Mouse (Mus musculus) activated CD4-positive, CD25-positive, alpha-beta regulatory T cell, adult 9 weeks (primary cell): ENCODE measurements around the gene Gm13275. TPM values are rescaled to one million over a fixed set of nuclear protein-coding genes. Genes with fewer than 3 reads are reported as not detected.

Experiments
- polyA plus RNA-seq: library from polyadenylated mRNA; unstranded; fragments of 100-300 nt; shearing (Covaris generic); gene quantifications from one replicate; pipeline ENCODE4 v1.2.1, GENCODE M21; 2017

Gm13275 gene
- polyA plus RNA-seq, 1 experiment from 2014 or later: not detected

Other genes starting within 250 kb of the Gm13275 start
- gene Ifna15, start 236.2 kb upstream of the Gm13275 start, polyA plus RNA-seq: not detected
- gene Ifna14, start 222.7 kb upstream of the Gm13275 start, polyA plus RNA-seq: not detected
- gene Ifna9, start 202.1 kb upstream of the Gm13275 start, polyA plus RNA-seq: not detected
- not detected for gene Ifna12, start 191.1 kb upstream of the Gm13275 start, polyA plus RNA-seq
- not detected for gene C87499, start 160.1 kb upstream of the Gm13275 start, polyA plus RNA-seq
- not detected for gene Ifna13, start 150.0 kb upstream of the Gm13275 start, polyA plus RNA-seq
- gene Ifna16, start 117.6 kb upstream of the Gm13275 start, polyA plus RNA-seq: not detected
- not detected for gene Ifna2, start 110.6 kb upstream of the Gm13275 start, polyA plus RNA-seq
- gene Ifnab, start 103.1 kb upstream of the Gm13275 start, polyA plus RNA-seq: not detected
- gene Gm26566, start 72.7 kb upstream of the Gm13275 start, polyA plus RNA-seq: not detected
- 20.7 TPM for gene Klhl9, start 72.0 kb upstream of the Gm13275 start, polyA plus RNA-seq
- gene Gm13271, start 39.6 kb upstream of the Gm13275 start, polyA plus RNA-seq: not detected
- not detected for gene Gm13283, start 34.4 kb upstream of the Gm13275 start, polyA plus RNA-seq
- not detected for gene Gm13290, start 20.7 kb upstream of the Gm13275 start, polyA plus RNA-seq
- gene Gm13289, start 17.6 kb upstream of the Gm13275 start, polyA plus RNA-seq: not detected
- gene Gm13272, start 14.6 kb upstream of the Gm13275 start, polyA plus RNA-seq: not detected
- 0.43 TPM for gene Ifnz, start 12.4 kb upstream of the Gm13275 start, polyA plus RNA-seq
- gene Gm13276, start 8.8 kb upstream of the Gm13275 start, polyA plus RNA-seq: not detected
- not detected for gene Gm13277, start 5.9 kb upstream of the Gm13275 start, polyA plus RNA-seq
- not detected for gene Gm13278, start 2.9 kb upstream of the Gm13275 start, polyA plus RNA-seq
- gene Gm13279, start 2.9 kb downstream of the Gm13275 start, polyA plus RNA-seq: not detected
- gene Gm13285, start 5.2 kb downstream of the Gm13275 start, polyA plus RNA-seq: 0.83 TPM
- not detected for gene Gm13287, start 8.8 kb downstream of the Gm13275 start, polyA plus RNA-seq
- not detected for gene Gm13288, start 11.0 kb downstream of the Gm13275 start, polyA plus RNA-seq
- gene Ifna7, start 21.7 kb downstream of the Gm13275 start, polyA plus RNA-seq: not detected
- gene Ifna11, start 25.5 kb downstream of the Gm13275 start, polyA plus RNA-seq: not detected
- not detected for gene Ifna6, start 32.9 kb downstream of the Gm13275 start, polyA plus RNA-seq
- gene Ifna5, start 41.0 kb downstream of the Gm13275 start, polyA plus RNA-seq: not detected
- gene Ifna4, start 47.4 kb downstream of the Gm13275 start, polyA plus RNA-seq: not detected
- not detected for gene Ifna1, start 55.6 kb downstream of the Gm13275 start, polyA plus RNA-seq
- not detected for gene Ifne, start 85.7 kb downstream of the Gm13275 start, polyA plus RNA-seq